9 mouse cellular contexts compared by ENCODE assay signal in genomic region chrX:51374670-51375069, GRCm38 (mm10).
DNase-seq lines count a peak whose midpoint lies in the region; ATAC-seq and TF ChIP-seq lines count a peak whose summit lies in the region.
"Had no signal": no experiment of that assay in that cellular context is flagged by ENCODE, and none has a peak within 500 bp of the region (broad histone marks: within the 10 kb centered on the region; RNA-seq: fewer than 3 reads in every experiment).

No protein-coding gene starts in this region.

- no peaks in the 10 kb centered on the region for H3K9me3 ChIP-seq in lung, postnatal 0 days (ENCODE audit: low read length)
- H3K9me3 ChIP-seq: hindbrain, embryonic 15.5 days had no signal

- no peak for DNase-seq in Patski (ENCODE audit: low read depth, low spot score)
- DNase-seq in cerebellum, postnatal 4 days (ENCODE audit: low spot score in 2 of 2): peak; percentile 31 to 74
- peak; percentile 63 for DNase-seq in gastrocnemius, postnatal 14 days
- DNase-seq in layer of hippocampus, adult 11-12 months (ENCODE audit: low spot score): peak; percentile 72
- peak; percentile 75 for DNase-seq in lung, postnatal 0 days (ENCODE audit: low spot score)
- DNase-seq in spleen, postnatal 10 days (ENCODE audit: low spot score in 2 of 2): peak; percentile 9 to 61

- H3K27me3 ChIP-seq in C2C12 (ENCODE audit: control insufficient read depth, insufficient read depth, insufficient read length): no peaks in the 10 kb centered on the region
- H3K27me3 ChIP-seq in Patski: peaks cover 10% of the 10 kb centered on the region
- no peaks in the 10 kb centered on the region for H3K27me3 ChIP-seq in lung, postnatal 0 days (replicated peaks; ENCODE audit: insufficient read depth, low read length)

- peak; percentile 1 for TF ChIP-seq CTCF in C2C12 (IDR thresholded peaks at IDR 0.05; ENCODE audit: control insufficient read depth, insufficient read depth, insufficient read length)
- TF ChIP-seq CTCF in Patski (IDR thresholded peaks at IDR 0.05): peak; percentile 83
- TF ChIP-seq CTCF in lung, postnatal 0 days (IDR thresholded peaks at IDR 0.05): peak; percentile 78

- no peaks in the 10 kb centered on the region for H3K79me2 ChIP-seq in C2C12 (ENCODE audit: control insufficient read depth, insufficient read depth)

- intact Hi-C loops in gastrocnemius, postnatal 14 days (cut with DNase I; ENCODE audit: low total_unique reads): loop anchor here (5.0 kb wide), 2 partner anchors 292 to 307 kb away; no protein-coding TSS in a partner anchor

- in situ Hi-C loops in Patski (cut with MboI; ENCODE audit: low pct_unique_long_range_greater_than_20kb): loop anchor here (5.0 to 10.0 kb wide), 3 partner anchors 170 to 697 kb away; partner anchors contain the start of gene Mbnl3

- no peak for TF ChIP-seq EP300 in lung, postnatal 0 days (IDR thresholded peaks at IDR 0.05)

- H3K4me1 ChIP-seq in lung, postnatal 0 days (ENCODE audit: insufficient read depth, low read depth, low read length): no peaks in the 10 kb centered on the region
- H3K4me1 ChIP-seq: hindbrain, embryonic 15.5 days had no signal

- no peaks in the 10 kb centered on the region for H3K36me3 ChIP-seq in C2C12 (ENCODE audit: control insufficient read depth, insufficient read depth)
- no peaks in the 10 kb centered on the region for H3K36me3 ChIP-seq in lung, postnatal 0 days (ENCODE audit: insufficient read depth, low read length)
- H3K36me3 ChIP-seq: hindbrain, embryonic 15.5 days had no signal

- ATAC-seq in Patski: peak; percentile 69
- ATAC-seq in lung, postnatal 0 days: no peak
- ATAC-seq in inflammation-experienced regulatory T-cells, adult 6 months: no peak

- CTCF ChIA-PET in Patski (lab: Charles Lee): interaction anchor here (0.7 to 2.1 kb wide), 15 partner anchors 11 to 996 kb away, joined by 3 to 9 read pairs (median 3); no protein-coding TSS in a partner anchor

- H3K27ac ChIP-seq in lung, postnatal 0 days (ENCODE audit: low read length): no peak overlapping the region
- H3K27ac ChIP-seq: hindbrain, embryonic 15.5 days had no signal

- no peak overlapping the region for H3K9ac ChIP-seq in lung, postnatal 0 days (replicated peaks; ENCODE audit: low read depth)
- H3K9ac ChIP-seq: hindbrain, embryonic 15.5 days had no signal

- no peak overlapping the region for H3ac ChIP-seq in C2C12 (ENCODE audit: control insufficient read depth, insufficient read length, low read depth)

- H3K79me3 ChIP-seq in C2C12 (ENCODE audit: low read depth): no peaks in the 10 kb centered on the region

- no peak overlapping the region for H3K4me3 ChIP-seq in C2C12 (ENCODE audit: insufficient read depth, poor library complexity, severe bottlenecking)
- H3K4me3 ChIP-seq in lung, postnatal 0 days (ENCODE audit: low read depth, low read length): no peak overlapping the region
- H3K4me3 ChIP-seq: hindbrain, embryonic 15.5 days had no signal

- H3K4me2 ChIP-seq in lung, postnatal 0 days (replicated peaks; ENCODE audit: low read depth, low read length): no peak overlapping the region
- H3K4me2 ChIP-seq: hindbrain, embryonic 15.5 days had no signal

- WGBS in lung, postnatal 0 days: 17% methylated on average over 5 of the region's 5 CpGs

- POLR2A ChIA-PET in Patski (lab: Charles Lee): no interaction called here

TF ChIP-seq in C2C12, 6 proteins besides CTCF, POLR2A, EP300 and RAD21:
- TF ChIP-seq MYOD1 (IDR thresholded peaks at IDR 0.05; ENCODE audit: control insufficient read depth, insufficient read length, low read depth) (no peak), FOSL1 (IDR thresholded peaks at IDR 0.05; ENCODE audit: insufficient read depth, low read length, poor library complexity, severe bottlenecking) (no peak), MAX (IDR thresholded peaks at IDR 0.05) (no peak), MYOG (IDR thresholded peaks at IDR 0.05; ENCODE audit: control insufficient read depth, extremely low read depth, insufficient read length) (no peak), USF1 (IDR thresholded peaks at IDR 0.05; ENCODE audit: low read depth) (no peak), CEBPB (IDR thresholded peaks at IDR 0.05; ENCODE audit: low read depth) (no peak)
TF ChIP-seq in C2C12: peak in this region for 0.

Comparison
In these comparisons a context has a peak if more than half of its experiments do, and no peak if none do; other contexts are left out.
1. CTCF ChIP-seq: peak in every context shown above with its lines; median percentile 83 in Patski; 78 in lung, postnatal 0 days; 1 in C2C12.